Mouse (Mus musculus) heart, embryonic 14.5 days (tissue): ENCODE measurements around the gene Runx1. TPM values are rescaled to one million over a fixed set of nuclear protein-coding genes. Genes with fewer than 3 reads are reported as not detected.

Experiments used
- ATAC-seq: fragments of 200-750 bp; cut with Nextera tagmentation; 2 replicates; pipeline ENCODE4 v1.8.0; 2017; ENCODE audit warnings: low read depth, moderate TSS enrichment; ENCODE audit not compliant: insufficient number of reproducible peaks, insufficient read depth, low FRiP score
- H3K27ac ChIP-seq, 2 experiments: fragments of 200-500 bp in 1 of 2; fragments of 300-500 bp in 1 of 2; sonication (generic) in 1 of 2; replicated peaks in 1 of 2; 2 replicates each; pipeline ENCODE4 v1.5.1; 2012 to 2014; ENCODE audit warnings: low read depth in 2 of 2, low read length in 2 of 2, control low read depth in 1 of 2, mild to moderate bottlenecking in 1 of 2, mixed read lengths in 1 of 2; ENCODE audit not compliant: control insufficient read depth in 1 of 2, insufficient read depth in 1 of 2
- H3K27me3 ChIP-seq: fragments of 300-500 bp; sonication (generic); 2 replicates; pipeline ENCODE4 v1.6.1; 2014; ENCODE audit warnings: mild to moderate bottlenecking, low read length, control low read depth; ENCODE audit not compliant: control insufficient read depth, insufficient read depth
- H3K36me3 ChIP-seq: fragments of 300-500 bp; sonication (generic); 2 replicates; pipeline ENCODE4 v1.6.1; 2014; ENCODE audit warnings: mild to moderate bottlenecking, control low read depth, low read length, mixed read lengths; ENCODE audit not compliant: control insufficient read depth, insufficient read depth
- H3K4me1 ChIP-seq, 2 experiments: fragments of 200-500 bp in 1 of 2; fragments of 300-500 bp in 1 of 2; sonication (generic) in 1 of 2; 2 replicates each; pipeline ENCODE4 v1.6.1; 2012 to 2014; ENCODE audit warnings: low read length in 2 of 2, control low read depth in 1 of 2, mixed read lengths in 1 of 2; ENCODE audit not compliant: control insufficient read depth in 2 of 2, insufficient read depth in 2 of 2
- H3K4me2 ChIP-seq: fragments of 300-500 bp; sonication (generic); 2 replicates; pipeline ENCODE4 v1.6.1; 2014; ENCODE audit warnings: mild to moderate bottlenecking, low read length
- H3K4me3 ChIP-seq, 2 experiments: fragments of 200-500 bp in 1 of 2; fragments of 300-500 bp in 1 of 2; sonication (generic) in 1 of 2; 2 replicates each; pipeline ENCODE4 v1.5.1; 2012 to 2014; ENCODE audit warnings: low read length in 2 of 2, mild to moderate bottlenecking in 2 of 2, control low read depth in 1 of 2, low read depth in 1 of 2, moderate library complexity in 1 of 2; ENCODE audit not compliant: control insufficient read depth in 1 of 2, insufficient read depth in 1 of 2
- H3K9ac ChIP-seq: fragments of 300-500 bp; sonication (generic); 2 replicates; pipeline ENCODE4 v1.6.1; 2014; ENCODE audit warnings: mild to moderate bottlenecking, low read length
- H3K9me3 ChIP-seq: fragments of 300-500 bp; sonication (generic); 2 replicates; pipeline ENCODE4 v1.6.1; 2016; ENCODE audit warnings: low read length, control low read depth; ENCODE audit not compliant: control insufficient read depth
- WGBS: fragments of 180-500 bp; shearing (Covaris S2); extraction: QIAGEN DNeasy Blood & Tissue Kit; methylation state at CpG from one replicate; pipeline ENCODE4 v1.1.7; 2014; 5-methylcytosine and 5-hydroxymethylcytosine counted together
- polyA plus RNA-seq: library from polyadenylated mRNA; unstranded; fragments of >200 nt; fragmentation: Nextera tagmentation; extraction: Ambion mirVana; gene quantifications from 2 replicates; pipeline ENCODE4 v1.2.1, GENCODE M21; 2014

Runx1 gene
- polyA plus RNA-seq, 1 experiment from 2014 or later, result 1.0 TPM

DNA sequence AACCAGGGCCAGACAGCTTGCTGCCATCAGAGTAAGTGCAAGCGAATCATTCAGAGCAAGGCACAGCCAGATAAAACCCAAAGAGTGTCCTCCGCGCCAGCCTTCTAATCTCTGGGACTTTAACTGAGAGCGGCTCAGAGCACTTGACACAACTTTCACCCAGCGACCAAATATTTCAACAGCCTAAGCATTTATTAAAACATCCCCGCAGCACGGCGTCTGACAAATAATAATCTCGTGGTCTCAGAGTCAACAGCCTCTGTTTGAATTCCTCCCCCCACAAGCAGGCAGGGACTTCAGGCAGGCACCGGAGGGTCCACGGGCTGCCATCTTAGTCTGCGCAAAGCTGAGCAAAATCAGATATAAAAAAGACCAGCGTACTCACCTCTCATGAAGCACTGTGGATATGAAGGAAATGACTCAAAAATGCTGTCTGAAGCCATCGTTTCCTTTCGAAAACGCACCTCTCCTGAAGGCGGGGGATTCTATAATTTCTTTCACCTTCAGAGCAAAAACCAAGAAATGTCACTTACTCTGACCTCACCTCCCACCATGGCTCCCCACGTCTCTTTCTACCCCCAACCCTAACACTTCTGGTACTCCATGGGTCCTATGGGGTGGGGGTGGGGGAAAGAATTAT is 625 bp downstream of the Runx1 start:
- Histone ChIP-seq H3K27me3 (peaks cover 69% of the 10 kb centered on the region), H3K36me3 (no peaks in the 10 kb centered on the region), H3K4me1 (peaks cover 9 to 17% of the 10 kb centered on the region in 2 experiments; a peak in 3 of 4 replicates), H3K9me3 (no peaks in the 10 kb centered on the region), H3K4me3 (0 out of 4 replicates have a peak overlapping the region, but pooled peaks of 1 of the 2 experiments have one; percentile 3), H3K4me2 (no peak overlapping the region), H3K9ac (no peak overlapping the region), H3K27ac (no peak overlapping the region)
- 55% methylated on average over 18 of the region's 18 CpGs for WGBS
- no peak for ATAC-seq

DNA sequence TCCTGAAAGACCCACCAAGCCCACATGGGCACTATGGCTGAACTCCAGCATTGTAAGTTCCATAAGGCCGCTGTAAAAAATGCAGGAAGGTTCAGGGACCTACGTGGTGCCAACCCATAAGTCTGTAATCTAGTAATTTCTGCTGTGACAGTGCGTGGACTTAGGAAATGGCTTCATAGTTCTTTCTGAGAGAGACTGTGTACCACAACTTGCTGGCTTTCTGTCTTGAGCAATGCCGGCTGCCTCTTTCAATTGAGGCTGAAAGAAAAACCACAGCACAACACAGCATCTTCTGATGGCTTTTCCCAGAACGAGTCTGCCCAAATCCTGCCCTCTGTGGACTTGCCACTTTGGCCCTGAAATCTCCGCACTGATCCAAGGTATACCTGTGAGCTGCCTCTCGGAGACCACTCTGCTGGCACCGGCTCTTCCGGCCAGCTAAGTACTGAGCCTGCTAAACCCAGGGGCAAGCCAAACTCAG is 1.2 kb downstream of the Runx1 start:
- Histone ChIP-seq H3K9me3 (no peaks in the 10 kb centered on the region), H3K4me2 (no peak overlapping the region), H3K4me3 (no peak overlapping the region), H3K36me3 (no peaks in the 10 kb centered on the region), H3K9ac (no peak overlapping the region), H3K27me3 (peaks cover 70% of the 10 kb centered on the region), H3K4me1 (peaks cover 8 to 13% of the 10 kb centered on the region in 2 experiments; a peak in 3 of 4 replicates), H3K27ac (no peak overlapping the region)
- WGBS, result 89% methylated on average over 9 of the region's 9 CpGs
- no peak for ATAC-seq

DNA sequence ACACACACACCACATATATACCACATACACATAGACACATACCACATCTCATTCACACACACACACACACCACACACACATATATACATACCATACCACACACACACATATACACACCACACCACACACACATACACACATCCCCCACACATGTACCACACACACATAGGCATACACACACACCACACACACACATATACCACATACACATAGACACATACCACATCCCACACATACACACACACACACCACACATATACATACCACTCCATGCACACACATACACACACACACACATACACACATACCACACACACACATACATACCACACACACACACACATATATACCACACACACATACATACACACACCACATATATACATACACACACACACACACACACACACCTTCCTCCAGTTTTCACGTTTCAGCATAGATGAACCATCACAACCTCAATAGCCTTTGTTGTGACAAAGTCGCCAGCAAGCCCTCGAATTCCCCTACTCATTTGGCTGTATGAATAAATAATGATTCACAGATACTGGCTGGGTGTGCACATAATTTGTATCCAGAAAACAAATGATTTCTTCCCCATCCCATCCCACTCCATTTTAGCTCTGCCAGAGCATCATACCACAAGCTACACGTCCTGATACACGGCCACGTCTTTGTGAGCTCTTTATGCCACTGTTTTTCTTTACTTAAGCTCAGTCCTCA is 1.8 kb downstream of the Runx1 start:
- no peak; the same call in 1 of the 2 replicates for ATAC-seq
- H3K9me3 ChIP-seq, result no peaks in the 10 kb centered on the region
- no peak overlapping the region for H3K4me3 ChIP-seq
- peaks cover 69% of the 10 kb centered on the region for H3K27me3 ChIP-seq
- no peak overlapping the region for H3K9ac ChIP-seq
- H3K4me2 ChIP-seq, result no peak overlapping the region
- 88% methylated on average over 6 of the region's 6 CpGs for WGBS
- no peaks in the 10 kb centered on the region for H3K36me3 ChIP-seq
- no peak overlapping the region for H3K27ac ChIP-seq
- H3K4me1 ChIP-seq, result peaks cover 8 to 13% of the 10 kb centered on the region in 2 experiments; a peak in 3 of 4 replicates

- Histone ChIP-seq H3K4me3 (no peak overlapping the region), H3K4me1 (peaks cover 8 to 13% of the 10 kb centered on the region in 2 experiments; a peak in 3 of 4 replicates), H3K27me3 (peaks cover 65% of the 10 kb centered on the region), H3K9me3 (no peaks in the 10 kb centered on the region), H3K36me3 (no peaks in the 10 kb centered on the region), H3K9ac (no peak overlapping the region), H3K4me2 (no peak overlapping the region), H3K27ac (no peak overlapping the region)
- 35% methylated on average over 5 of the region's 5 CpGs for WGBS
- no peak for ATAC-seq
Measured at GRCm38 (mm10) chr16:92823381-92823862, 2.5 kb downstream of the Runx1 start.

DNA sequence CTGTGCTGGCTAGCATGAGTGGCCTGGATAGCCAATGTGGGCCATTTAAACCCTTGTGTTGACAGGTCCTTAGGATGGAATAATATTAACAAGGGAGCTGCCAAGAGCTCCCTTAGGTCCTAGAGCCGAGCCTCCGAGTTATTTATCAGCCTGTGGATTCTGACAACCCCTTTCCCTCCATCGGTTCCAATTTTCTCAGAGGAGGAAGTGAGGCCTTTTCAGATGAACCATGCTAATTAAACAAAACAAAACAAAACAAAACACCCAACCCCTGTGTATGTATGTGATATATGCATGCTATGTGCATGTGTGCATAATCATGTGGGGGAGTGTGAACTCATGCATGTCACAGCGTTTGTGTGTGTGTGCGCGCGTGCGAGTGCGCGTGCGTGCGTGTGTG is 3.3 kb downstream of the Runx1 start:
- H3K27me3 ChIP-seq, result peaks cover 65% of the 10 kb centered on the region
- H3K9me3 ChIP-seq, result no peaks in the 10 kb centered on the region
- ATAC-seq, result no peak
- no peak overlapping the region for H3K9ac ChIP-seq
- no peak overlapping the region for H3K27ac ChIP-seq
- peaks cover 8 to 13% of the 10 kb centered on the region in 2 experiments; a peak in 3 of 4 replicates for H3K4me1 ChIP-seq
- peak overlapping the region; percentile 13; the same call in 1 of the 2 replicates for H3K4me2 ChIP-seq
- no peak overlapping the region for H3K4me3 ChIP-seq
- no peaks in the 10 kb centered on the region for H3K36me3 ChIP-seq
- WGBS, result 62% methylated on average over 12 of the region's 12 CpGs

DNA sequence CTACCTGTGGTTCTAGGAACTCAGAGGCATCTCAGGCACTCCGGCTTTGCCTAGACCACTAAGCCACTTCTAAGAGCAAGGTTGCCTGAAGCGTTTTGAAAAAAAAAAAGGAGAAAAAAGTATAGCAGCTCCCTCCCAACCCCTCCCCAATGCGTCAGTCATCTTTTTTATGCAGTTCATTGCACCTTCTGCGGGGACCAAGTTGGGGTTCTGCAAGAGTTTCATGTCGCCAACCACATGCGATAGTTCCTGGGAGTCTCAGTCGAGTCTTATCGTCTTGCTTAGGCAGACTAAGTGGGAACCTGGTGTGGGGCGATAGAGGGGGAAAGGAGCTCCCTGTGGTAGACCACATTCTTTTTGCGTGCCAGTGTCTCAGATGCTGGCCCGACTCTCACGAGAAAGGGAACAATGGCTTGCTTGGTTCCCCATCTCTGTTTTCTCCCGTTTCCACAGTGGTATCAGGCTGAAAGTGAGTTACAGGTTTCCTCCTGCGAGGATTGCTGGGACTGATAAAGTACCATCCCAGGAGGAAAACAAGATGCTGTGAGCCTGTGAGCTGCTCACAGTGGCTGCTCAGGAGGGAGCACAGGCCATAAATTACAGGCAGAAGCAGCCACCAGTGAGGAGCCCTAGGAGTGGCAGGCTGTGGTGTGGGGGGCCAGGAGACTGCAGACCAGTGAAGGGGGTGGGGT is 3.9 kb downstream of the Runx1 start:
- 28% methylated on average over 14 of the region's 14 CpGs for WGBS
- Histone ChIP-seq H3K4me2 (peak overlapping the region; percentile 13; the same call in 1 of the 2 replicates), H3K9ac (no peak overlapping the region), H3K4me1 (peaks cover 8 to 13% of the 10 kb centered on the region in 2 experiments; a peak in 3 of 4 replicates), H3K27me3 (peaks cover 65% of the 10 kb centered on the region), H3K36me3 (no peaks in the 10 kb centered on the region), H3K27ac (no peak overlapping the region), H3K9me3 (no peaks in the 10 kb centered on the region), H3K4me3 (no peak overlapping the region)
- ATAC-seq, result no peak

GRCm38 (mm10) chr16:92821596-92821937 is 4.4 kb downstream of the Runx1 start:
- Histone ChIP-seq H3K4me3 (no peak overlapping the region), H3K4me2 (no peak overlapping the region), H3K27me3 (peaks cover 64% of the 10 kb centered on the region), H3K9me3 (no peaks in the 10 kb centered on the region), H3K36me3 (no peaks in the 10 kb centered on the region), H3K27ac (no peak overlapping the region), H3K9ac (no peak overlapping the region), H3K4me1 (peaks cover 8 to 13% of the 10 kb centered on the region in 2 experiments; a peak in 3 of 4 replicates)
- no peak for ATAC-seq
- WGBS, result 70% methylated on average over 5 of the region's 5 CpGs
